Mouse (Mus musculus): ENCODE measurements around the gene 2610318N02Rik. TPM values are rescaled to one million over a fixed set of nuclear protein-coding genes. Genes with fewer than 3 reads are reported as not detected.
"Not testable (repeated sequence)": the region's sequence is repeated elsewhere in the genome, so short reads cannot be mapped to it uniquely, and the experiment has no call there.

2610318N02Rik gene
- 2.4 and 3.5 TPM in 2 replicates for total RNA-seq (2021)
- long read RNA-seq, experiment 1, partial matches to known transcripts = 0 of 9 reads
- long read RNA-seq, experiment 1, other reads (novel, unspliced or antisense) = 3 of 9 reads
- long read RNA-seq, experiment 2, partial matches to known transcripts = 0 of 2 reads
- long read RNA-seq, experiment 2, other reads (novel, unspliced or antisense) = 1 of 2 reads

DNA sequence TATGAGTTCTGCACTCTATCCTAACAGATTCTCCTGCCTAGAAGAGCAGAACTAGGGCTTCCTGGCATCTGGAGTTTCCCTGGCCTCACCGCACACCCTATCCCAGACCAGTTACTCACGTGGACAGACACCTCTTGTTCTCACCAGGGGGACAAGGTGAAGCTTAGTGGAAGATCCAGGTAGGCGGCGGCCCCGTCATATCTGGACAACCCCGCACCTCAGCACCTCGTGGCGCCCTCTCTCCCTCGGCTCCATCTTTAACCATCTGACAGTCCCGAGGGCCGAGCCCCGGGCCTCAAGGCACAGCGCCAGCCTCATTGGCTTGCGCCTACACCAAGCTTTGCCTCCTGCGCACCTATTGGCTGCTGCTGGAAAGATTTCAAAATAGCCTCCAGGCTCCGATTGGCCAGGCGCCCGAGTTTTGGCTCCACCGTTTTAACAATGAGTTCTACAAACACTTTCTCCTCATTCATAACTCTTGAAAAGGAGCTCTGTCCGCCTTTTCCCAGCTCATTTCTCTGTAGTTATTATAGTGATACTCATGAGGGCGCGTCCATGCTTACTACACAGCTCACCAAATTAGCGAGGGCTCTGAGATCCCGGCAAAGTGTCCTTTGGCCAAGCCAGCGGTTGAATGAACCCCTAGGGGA is at the start of gene 2610318N02Rik:
TSS of gene 2610318N02Rik (minus strand) at position 297 of the 650 bp plus-strand sequence.
- peak; percentile 90 for DNase-seq

- no peak for DNase-seq
These were observed 43.1 kb upstream of the 2610318N02Rik start for GRCm38 (mm10) chr16:17168049-17168448.

DNA sequence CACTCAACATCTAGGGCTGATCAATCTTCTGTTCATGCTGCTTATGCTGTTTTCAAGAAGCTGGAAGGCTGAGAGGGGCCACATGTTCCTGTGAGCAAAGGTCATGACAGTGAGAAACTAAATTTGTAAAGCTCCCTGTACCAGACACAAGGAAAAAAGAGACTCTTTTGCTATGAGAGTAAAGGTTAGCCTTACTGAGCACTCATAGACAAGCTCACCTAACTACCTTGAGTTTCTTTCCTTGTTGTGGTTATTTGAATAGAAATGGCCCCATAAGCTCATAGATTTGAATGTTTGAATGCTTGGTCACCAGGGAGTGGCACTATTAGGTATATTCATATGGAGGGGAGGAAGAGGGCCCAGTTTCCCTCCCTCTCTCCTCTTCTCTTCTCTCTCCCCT is 42.2 kb upstream of the 2610318N02Rik start:
- DNase-seq = no peak

- DNase-seq = not testable (repeated sequence)
These were observed 40.5 kb upstream of the 2610318N02Rik start for GRCm38 (mm10) chr16:17165478-17165877.

DNA sequence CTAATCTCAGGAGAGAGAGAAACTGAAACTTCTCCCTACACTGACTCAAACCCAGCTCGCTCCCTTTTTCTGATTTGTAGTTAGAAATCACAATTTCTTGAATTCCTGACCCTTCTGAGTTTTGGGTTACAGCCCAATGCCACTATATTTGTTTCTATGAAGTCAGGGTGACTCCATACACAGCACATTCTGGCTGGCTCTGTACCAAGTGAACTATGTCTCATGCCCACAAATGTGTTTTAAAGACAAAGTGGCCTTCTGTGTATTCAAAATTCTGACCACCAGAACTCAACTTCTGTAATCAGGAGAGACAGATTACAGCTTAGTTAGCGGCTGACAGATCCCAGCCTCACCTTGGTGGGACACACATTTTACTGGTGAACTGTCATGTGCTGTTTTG is 29.4 kb upstream of the 2610318N02Rik start:
- DNase-seq = peak; percentile 55

GRCm38 (mm10) chr16:17151874-17152273 is 26.9 kb upstream of the 2610318N02Rik start:
- no peak for DNase-seq

DNA sequence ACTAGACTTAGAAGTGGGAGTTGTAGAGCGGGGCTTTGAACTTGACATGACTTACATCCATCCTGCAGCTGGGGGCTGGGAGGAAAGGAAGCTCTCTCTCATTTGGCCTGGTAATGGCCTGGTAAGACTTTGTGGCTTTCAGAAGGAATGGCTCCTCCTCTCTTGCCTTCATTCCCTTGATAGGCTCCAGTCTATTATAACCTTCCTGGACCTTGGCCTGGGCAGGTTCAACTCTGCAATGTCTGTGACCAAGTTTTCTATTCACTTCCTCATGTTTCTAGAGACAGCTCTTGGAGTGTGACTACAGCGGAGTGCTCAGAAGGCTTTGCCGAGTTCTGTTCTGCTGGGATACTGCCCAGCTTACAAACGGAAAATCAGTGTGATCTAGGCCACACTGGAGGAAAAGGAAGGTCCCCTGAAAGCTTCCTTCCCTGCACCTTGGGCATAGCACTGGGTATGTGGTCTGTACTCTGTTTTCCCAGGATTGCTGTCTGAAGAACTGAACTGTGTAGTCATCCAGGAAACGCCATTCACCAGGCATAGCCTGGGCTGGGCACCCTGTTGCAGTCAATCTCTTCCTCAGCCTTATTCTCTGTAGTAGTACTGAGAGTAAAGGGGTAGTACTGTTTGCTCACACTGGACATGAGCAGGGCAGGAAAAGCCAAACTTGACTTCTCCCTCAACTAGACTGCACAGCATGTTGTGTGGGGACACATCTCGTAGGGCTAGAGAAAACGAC is 25.7 kb upstream of the 2610318N02Rik start:
- no peak for DNase-seq

DNA sequence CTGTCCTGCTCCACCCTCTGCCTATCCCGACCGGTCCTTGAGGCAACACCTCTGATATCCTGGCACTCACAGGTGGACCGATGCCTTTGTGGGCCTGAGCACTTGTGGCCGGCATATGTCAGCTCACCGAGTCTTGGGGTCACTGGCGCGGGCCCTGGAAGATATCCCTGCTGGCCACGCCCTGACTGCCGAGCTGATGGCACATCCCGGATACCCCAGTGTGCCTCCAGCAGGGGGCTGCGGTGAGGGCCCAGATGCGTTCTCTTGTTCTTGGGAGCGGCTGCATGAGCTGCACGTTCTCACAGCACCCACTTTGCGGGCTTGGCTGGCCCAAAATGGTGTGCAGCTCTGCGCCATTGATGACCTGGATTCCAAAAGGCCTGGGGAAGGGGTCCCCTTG is 23.1 kb upstream of the 2610318N02Rik start:
- peak; percentile 34 for DNase-seq

GRCm38 (mm10) chr16:17147391-17147929 is 22.5 kb upstream of the 2610318N02Rik start:
- DNase-seq = peak; percentile 33

DNA sequence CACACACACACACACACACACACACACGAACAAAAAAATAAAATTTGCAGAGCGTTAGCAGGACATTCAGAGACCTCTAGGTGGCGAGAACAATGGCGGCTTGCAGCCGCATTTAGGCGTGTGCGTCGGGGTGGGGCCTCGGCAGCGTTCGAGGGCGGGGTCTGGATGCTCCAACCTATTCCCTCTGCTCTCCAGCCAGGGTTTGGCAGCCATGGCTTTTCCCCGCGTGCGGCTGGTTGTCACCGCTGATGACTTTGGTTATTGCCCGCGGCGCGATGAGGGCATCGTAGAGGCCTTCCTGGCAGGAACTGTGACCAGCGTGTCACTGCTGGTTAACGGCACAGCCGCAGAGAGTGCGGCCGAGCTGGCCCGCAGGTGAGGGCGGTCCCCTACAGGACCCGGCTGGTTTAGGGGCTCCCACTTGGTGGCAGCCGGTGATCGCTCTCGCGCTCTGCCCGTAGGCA is 21.8 kb upstream of the 2610318N02Rik start, which contains the start of gene Ccdc116:
TSS of gene Ccdc116 (minus strand) at position 458 of the 464 bp plus-strand sequence.
- peak; percentile 89 for DNase-seq

GRCm38 (mm10) chr16:17144339-17144738 is 19.4 kb upstream of the 2610318N02Rik start, which contains the start of gene Ydjc:
Gene Ydjc (plus strand): TSS chr16:17144621.
- DNase-seq = no peak

DNA sequence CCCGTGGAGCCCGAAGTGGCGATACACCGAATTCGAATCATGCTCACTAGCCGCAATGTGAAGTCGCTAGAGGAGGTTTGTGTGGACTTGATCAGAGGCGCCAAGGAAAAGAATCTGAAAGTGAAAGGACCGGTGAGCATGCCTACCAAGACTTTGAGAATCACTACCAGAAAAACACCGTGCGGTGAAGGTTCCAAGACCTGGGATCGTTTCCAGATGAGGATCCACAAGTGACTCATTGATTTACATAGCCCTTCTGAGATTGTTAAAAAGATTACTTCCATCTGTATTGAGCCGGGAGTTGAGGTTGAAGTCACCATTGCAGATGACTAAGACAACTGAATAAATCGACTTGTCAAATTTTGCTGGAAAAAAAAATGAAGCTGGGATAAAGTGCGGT is 12.4 kb upstream of the 2610318N02Rik start:
- peak; percentile 22 for DNase-seq

DNA sequence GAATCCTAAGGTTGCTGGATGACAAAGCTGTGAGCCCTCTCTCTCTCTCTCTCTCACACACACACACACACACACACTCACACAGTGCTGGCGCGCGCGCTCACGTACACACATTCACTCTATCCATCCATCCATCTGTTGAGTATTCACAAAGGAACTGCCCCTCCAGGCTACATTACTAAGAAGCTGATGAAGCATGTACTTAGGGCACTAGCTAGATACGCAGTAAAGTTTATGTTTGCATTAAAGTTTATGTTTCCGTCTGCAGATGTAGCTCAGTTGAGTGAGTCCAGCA is 7.9 kb upstream of the 2610318N02Rik start:
- DNase-seq = no peak

- DNase-seq = peak; percentile 98
These were observed 7.3 kb upstream of the 2610318N02Rik start, which contains the start of gene Sdf2l1 for GRCm38 (mm10) chr16:17132089-17132905. Gene Sdf2l1 (minus strand): TSS chr16:17132383.

- DNase-seq = peak; percentile 27
These were observed 6.5 kb upstream of the 2610318N02Rik start for GRCm38 (mm10) chr16:17131191-17132088.

- peak; percentile 72 for DNase-seq
These were observed 2.3 kb upstream of the 2610318N02Rik start for GRCm38 (mm10) chr16:17127292-17127691.

- DNase-seq = no peak
These were observed 672 bp downstream of the 2610318N02Rik start for GRCm38 (mm10) chr16:17124119-17124870.

DNA sequence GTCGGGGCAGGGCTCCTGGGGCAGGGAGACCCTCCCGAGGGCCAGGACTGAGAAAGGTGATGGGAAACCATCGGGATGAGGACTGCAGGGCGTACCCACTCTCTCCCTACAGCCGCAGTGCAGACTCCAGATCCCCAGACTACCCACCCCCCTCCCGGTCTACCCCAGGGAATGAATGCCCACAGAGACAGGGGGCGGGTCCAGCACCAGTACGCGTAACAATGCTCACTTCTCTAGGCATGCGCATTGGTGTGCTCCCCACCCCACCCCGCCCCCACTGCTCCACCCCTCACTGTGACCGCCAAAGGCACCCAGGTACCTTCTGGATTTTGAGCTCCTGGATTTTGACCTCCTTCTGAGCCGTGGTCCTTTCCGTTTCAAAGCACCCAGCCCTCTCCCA is 3.4 kb downstream of the 2610318N02Rik start:
- no peak for DNase-seq

DNA sequence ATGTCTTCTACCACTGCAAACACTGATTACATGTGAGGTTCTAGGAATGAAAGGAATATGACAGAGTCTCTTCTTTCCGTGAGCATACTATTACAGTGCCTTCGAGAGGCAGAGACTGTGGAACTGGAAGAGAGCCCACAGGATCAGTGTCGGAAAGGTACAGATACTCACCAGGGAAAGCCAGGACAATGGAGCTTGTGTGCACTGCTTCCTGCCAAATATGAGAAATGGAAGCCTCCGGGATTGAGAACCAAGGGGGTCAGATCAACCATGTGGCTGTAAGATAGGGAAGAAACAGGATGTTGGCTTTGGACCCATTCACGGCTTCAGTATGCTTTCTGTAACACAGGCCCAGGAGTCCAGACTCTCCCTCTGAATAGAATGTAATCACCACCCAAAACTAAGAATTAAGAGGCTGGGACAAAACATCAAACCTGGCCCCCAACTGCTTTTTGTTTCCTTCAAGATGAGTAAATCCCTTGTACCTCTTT is 7.6 kb downstream of the 2610318N02Rik start:
- no peak for DNase-seq
